Mouse (Mus musculus): ENCODE measurements around the gene Phf3.

DNA sequence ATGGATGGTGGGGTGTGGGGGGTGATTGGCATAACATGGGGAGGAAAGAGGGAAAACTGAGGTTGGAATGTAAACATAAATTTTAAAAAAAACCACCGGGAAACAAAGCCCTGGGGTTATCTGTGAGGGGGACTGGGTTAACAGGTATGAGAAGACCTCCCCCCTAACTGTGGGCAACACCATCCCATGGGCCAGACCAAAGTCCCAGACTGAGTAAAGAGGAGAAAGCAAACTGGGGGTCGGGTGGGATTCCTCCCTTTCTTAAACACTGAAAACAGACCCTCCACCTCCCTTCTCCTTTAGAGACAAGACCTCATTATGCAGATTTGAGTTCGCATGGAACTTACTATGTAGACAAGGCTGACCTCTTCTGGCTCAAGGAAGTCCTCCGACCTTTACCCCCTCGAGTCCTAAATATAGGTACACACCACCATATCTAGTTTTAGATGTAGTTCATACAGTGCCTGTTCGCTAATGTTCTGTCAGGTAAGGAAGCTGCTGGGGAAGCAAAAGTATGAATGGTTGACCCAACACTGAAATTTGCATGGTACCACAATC lies 74.4 kb downstream of the Phf3 start:
- TF ChIP-seq CTCF (IDR thresholded peaks at IDR 0.05) (no peak), EP300 (IDR thresholded peaks at IDR 0.05) (no peak)

All from lung, postnatal 0 days (tissue).